Mouse (Mus musculus) cerebellum, postnatal 36 days (tissue): ENCODE measurements around the gene Mgat3.
A peak's percentile ranks its signal among the peaks of the same experiment; 100 is the strongest.

ENCODE experiments used
- DNase-seq, 2 experiments: peaks; one replicate each; pipeline ENCODE4 v3.0.0; 2021 to 2022; ENCODE audit warnings: mixed read lengths in 2 of 2

Gene Mgat3

GRCm38 (mm10) chr15:80152663-80153062 is 20.9 kb upstream of the Mgat3 start:
- DNase-seq: no peak

DNA sequence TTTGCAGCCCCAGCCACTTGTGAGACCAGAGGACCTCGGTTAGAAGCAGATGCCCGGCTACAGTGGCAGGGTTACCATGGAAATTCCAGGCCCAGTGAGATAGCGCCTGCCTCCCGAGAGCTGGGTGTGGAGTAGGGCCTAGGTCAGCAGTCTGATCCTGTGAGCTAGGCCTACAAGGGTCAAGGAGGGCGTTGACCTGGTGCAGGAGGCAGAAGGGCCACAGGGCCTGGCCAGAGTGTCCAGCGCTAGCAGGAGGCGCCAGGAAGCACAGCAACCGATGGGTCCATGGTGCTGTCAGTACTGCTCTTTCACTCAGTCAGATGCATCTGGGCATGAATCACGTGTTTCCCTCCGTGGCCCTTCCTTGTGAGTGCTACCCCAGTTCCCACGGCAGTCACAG is 19.8 kb upstream of the Mgat3 start:
- no peak for DNase-seq

DNA sequence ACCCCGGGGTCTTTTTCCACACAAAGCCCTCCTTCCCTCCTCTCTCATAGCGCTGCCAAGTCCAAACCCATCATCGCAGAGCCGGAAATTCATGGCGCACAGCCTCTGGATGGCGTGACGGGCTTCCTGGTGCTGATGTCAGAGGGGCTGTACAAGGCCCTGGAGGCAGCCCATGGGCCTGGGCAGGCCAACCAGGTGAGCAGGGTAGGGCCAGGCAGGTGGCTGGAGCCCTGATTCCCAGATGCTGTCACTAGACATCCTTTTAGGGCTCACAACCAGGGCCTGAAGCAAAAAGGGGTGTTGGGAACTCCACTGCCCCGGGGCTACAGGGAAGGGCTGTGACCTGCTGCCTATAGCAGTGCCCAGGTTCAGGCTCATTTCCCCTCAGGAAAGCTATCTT is 17.8 kb upstream of the Mgat3 start:
- no peak for DNase-seq

- DNase-seq: no peak
These were observed 16.2 kb upstream of the Mgat3 start for GRCm38 (mm10) chr15:80157197-80157943.

DNA sequence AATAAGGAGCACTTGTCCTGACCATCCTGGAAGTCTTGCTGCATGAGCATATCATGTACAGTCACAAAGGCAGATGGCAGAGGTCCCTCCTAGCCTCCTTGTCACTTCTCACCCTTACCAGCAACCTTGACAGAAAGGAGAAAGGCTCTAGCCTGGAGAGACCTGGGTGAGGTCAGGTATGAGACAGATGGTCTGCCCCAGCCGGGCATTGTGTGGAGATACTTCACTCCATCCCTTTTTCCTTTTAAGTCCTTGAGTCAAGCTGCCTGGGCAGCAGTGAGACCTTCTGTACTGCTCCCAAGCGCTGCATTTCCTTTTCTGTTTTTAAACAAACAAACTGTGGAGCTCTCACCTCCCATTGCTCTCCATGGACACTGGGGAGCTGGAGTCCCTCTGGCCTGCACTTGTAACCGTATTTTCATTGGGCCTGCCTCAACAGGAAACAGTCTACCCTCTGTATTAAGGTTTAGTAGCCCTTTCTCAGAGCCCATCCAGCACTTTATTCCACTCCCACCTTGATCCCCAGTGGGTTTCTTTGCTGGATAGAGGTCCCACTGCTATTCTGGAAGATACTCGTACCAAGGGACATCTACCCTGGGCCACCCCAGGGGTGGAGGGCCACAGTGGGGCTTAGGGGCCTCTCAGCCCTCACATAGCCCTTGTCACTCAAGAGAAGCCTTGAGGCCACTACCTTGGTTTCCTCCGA is 15.4 kb upstream of the Mgat3 start:
- DNase-seq: no peak

GRCm38 (mm10) chr15:80158707-80159090 is 14.8 kb upstream of the Mgat3 start:
- no peak for DNase-seq

GRCm38 (mm10) chr15:80159286-80159901 is 14.1 kb upstream of the Mgat3 start:
- no peak for DNase-seq

DNA sequence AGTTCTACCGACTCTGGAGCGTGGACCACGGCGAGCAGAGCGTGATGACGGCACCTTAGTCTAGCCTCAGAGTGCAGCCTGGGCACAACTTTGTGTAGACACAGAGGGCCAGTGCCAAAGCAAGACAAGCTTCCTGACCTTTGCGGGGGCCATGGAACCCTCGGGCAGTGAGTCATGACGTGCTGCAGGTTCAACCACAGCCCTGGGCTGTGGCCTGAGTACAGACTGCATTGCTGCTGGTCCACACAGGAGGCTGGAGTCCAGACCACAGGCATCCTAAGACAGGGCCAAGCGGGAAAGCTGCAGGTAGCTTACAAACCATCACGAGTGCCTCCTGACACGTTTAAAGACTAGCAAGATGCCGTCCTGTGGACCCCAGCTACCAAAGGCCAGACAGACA is 13.3 kb upstream of the Mgat3 start:
- no peak for DNase-seq

GRCm38 (mm10) chr15:80160726-80161125 is 12.8 kb upstream of the Mgat3 start:
- DNase-seq: peak; percentile 46 to 49

GRCm38 (mm10) chr15:80161199-80161598 is 12.3 kb upstream of the Mgat3 start:
- DNase-seq: peak in 1 of 2 experiments; percentile 31

GRCm38 (mm10) chr15:80162401-80162964 is 11.0 kb upstream of the Mgat3 start:
- peak; percentile 32 to 41 for DNase-seq

- DNase-seq: peak; percentile 98 to 99
These were observed 10.2 kb upstream of the Mgat3 start for GRCm38 (mm10) chr15:80163274-80163673.

DNA sequence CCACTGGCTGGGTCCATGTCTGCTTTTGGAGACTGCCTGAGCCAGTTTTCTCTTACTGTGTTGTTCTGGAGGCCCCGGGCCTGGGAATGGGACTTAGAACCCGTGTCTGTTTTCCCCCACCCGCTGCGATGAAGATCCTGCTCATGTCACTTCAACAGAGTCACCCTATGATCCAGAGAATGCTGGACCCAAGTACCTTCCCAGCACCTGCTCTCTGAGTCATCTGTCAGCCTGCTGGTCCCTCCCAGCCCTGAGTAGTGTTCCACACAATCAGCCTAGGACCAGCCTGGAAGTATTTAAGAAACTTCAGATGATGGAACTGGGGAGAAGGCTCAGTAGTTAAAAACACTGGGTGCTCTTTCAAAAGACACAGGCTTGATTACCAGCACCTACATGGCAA is 9.8 kb upstream of the Mgat3 start:
- no peak for DNase-seq

GRCm38 (mm10) chr15:80165396-80165795 is 8.1 kb upstream of the Mgat3 start:
- DNase-seq: peak; percentile 73 to 79

- no peak for DNase-seq
These were observed 4.0 kb upstream of the Mgat3 start for GRCm38 (mm10) chr15:80169484-80169883.

DNA sequence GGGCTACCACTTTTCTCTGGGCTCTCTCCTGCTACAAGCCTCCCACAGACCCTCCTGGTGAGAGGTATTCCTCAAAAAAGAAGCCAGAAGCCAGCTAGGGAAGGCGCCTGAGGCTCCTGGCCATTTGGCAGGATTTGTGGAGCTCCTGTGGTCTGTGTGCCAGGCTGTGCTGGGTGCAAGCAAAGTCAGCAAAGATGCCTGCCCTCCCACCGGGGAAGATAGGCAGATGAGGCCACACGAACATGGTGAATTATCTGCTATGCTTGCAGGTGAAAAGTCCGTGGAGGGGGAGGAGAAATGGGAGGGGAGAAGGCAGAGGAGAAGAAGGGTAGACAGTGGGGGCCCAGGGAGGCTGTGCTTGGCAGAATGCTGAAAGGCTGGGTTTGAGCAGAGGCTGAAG is 3.2 kb upstream of the Mgat3 start:
- peak; percentile 57 for DNase-seq

DNA sequence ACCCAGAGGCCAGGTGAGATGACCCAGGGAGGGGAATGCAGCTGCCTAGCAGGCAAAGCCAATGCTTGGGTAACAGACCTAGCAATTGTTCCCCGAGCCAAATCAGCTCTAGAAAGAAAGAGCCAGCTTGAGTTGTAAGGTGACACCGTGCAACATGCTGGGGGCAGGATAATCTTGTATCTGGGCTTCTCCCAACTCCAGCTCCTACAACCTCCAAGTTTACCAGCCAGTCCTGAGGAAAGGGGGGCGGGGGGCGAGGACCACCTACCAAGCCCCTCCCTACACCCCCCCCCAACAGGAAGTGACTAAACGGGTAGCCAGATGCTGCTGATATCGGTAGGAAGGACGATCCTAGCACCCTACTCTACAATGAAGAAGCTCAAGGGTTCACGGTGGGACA is 2.2 kb upstream of the Mgat3 start:
- no peak for DNase-seq

GRCm38 (mm10) chr15:80171791-80172190 is 1.7 kb upstream of the Mgat3 start:
- no peak for DNase-seq

GRCm38 (mm10) chr15:80173781-80174597 is 468 bp downstream of the Mgat3 start:
- peak; percentile 55 for DNase-seq

- DNase-seq: peak in 1 of 2 experiments; percentile 33
These were observed 1.0 kb downstream of the Mgat3 start for GRCm38 (mm10) chr15:80174598-80174875.

GRCm38 (mm10) chr15:80175316-80175715 is 1.8 kb downstream of the Mgat3 start:
- peak; percentile 59 to 69 for DNase-seq

GRCm38 (mm10) chr15:80175756-80176155 is 2.2 kb downstream of the Mgat3 start:
- peak; percentile 27 to 40 for DNase-seq

DNA sequence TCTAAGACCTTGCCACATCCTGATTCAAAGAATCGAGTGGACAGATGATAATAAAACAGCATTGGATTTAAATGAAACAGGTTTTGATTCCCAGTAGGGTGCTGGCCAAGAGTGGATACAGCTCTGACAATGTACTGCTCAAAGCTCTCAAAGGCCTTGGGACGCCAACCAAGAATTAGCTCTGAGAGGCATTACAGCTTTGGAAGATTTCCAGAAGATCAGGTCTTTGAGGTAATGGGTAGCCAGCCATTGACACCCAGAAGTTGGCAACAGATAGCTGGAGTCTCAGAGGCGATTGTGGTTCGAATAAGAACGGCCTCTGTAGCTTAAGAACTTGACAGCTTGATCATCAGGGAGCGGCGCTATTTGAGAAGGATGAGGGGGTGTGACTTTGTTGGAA is 8.0 kb downstream of the Mgat3 start:
- peak in 1 of 2 experiments; percentile 10 for DNase-seq
